Mouse (Mus musculus) right cerebral cortex, postnatal 25 days (tissue): ENCODE data around the gene Igf1r.
"Not testable (repeated sequence)": the region's sequence is repeated elsewhere in the genome, so short reads cannot be mapped to it uniquely, and the experiment has no call there.

Source experiments
- DNase-seq: peaks from one replicate; pipeline ENCODE4 v3.0.0; 2022

Igf1r gene

GRCm38 (mm10) chr7:68241205-68241604, 288.6 kb downstream of the Igf1r start:
- no peak for DNase-seq

- no peak for DNase-seq
These were observed 293.1 kb downstream of the Igf1r start for GRCm38 (mm10) chr7:68245681-68246080.

GRCm38 (mm10) chr7:68246249-68246648, 293.6 kb downstream of the Igf1r start:
- no peak for DNase-seq

GRCm38 (mm10) chr7:68250411-68250810, 297.8 kb downstream of the Igf1r start:
- DNase-seq, result no peak

GRCm38 (mm10) chr7:68250902-68251301, 298.3 kb downstream of the Igf1r start:
- DNase-seq, result no peak

GRCm38 (mm10) chr7:68257767-68258166, 305.1 kb downstream of the Igf1r start:
- no peak for DNase-seq

GRCm38 (mm10) chr7:68258326-68259150, 305.9 kb downstream of the Igf1r start:
- DNase-seq, result no peak

- DNase-seq, result no peak
These were observed 307.0 kb downstream of the Igf1r start for GRCm38 (mm10) chr7:68259523-68260081.

- DNase-seq, result no peak
These were observed 310.1 kb downstream of the Igf1r start for GRCm38 (mm10) chr7:68262612-68263200.

- no peak for DNase-seq
These were observed 310.9 kb downstream of the Igf1r start for GRCm38 (mm10) chr7:68263346-68264027.

GRCm38 (mm10) chr7:68264028-68264453, 311.4 kb downstream of the Igf1r start, which contains the start of gene Pgpep1l:
Pgpep1l (minus strand) TSS chr7:68264233.
- DNase-seq, result no peak

- peak; percentile 69 for DNase-seq
These were observed 311.9 kb downstream of the Igf1r start for GRCm38 (mm10) chr7:68264531-68264930.

GRCm38 (mm10) chr7:68265391-68265790, 312.8 kb downstream of the Igf1r start:
- no peak for DNase-seq

GRCm38 (mm10) chr7:68266691-68267090, 314.1 kb downstream of the Igf1r start:
- DNase-seq, result no peak

GRCm38 (mm10) chr7:68270551-68270950, 317.9 kb downstream of the Igf1r start:
- DNase-seq, result no peak

GRCm38 (mm10) chr7:68271816-68272215, 319.2 kb downstream of the Igf1r start:
- DNase-seq, result no peak

GRCm38 (mm10) chr7:68272607-68273006, 320.0 kb downstream of the Igf1r start:
- no peak for DNase-seq

GRCm38 (mm10) chr7:68273515-68273914, 320.9 kb downstream of the Igf1r start, which contains the start of gene Fam169b:
Fam169b (plus strand) TSS chr7:68273839.
- DNase-seq, result no peak

GRCm38 (mm10) chr7:68274218-68274617, 321.6 kb downstream of the Igf1r start:
- DNase-seq, result no peak

- no peak for DNase-seq
These were observed 322.3 kb downstream of the Igf1r start for GRCm38 (mm10) chr7:68274951-68275350.

GRCm38 (mm10) chr7:68275445-68275837, 322.8 kb downstream of the Igf1r start:
- not testable (repeated sequence) for DNase-seq

- DNase-seq, result no peak
These were observed 323.5 kb downstream of the Igf1r start for GRCm38 (mm10) chr7:68275838-68276731.
